Mouse (Mus musculus): ENCODE measurements around the gene Nat9.

GRCm38 (mm10) chr11:115222570-115222969 is 34.9 kb upstream of the Nat9 start:
- no peak for TF ChIP-seq TAL1 (IDR thresholded peaks at IDR 0.05; ENCODE audit: low read length)
- TF ChIP-seq GATA1 (IDR thresholded peaks at IDR 0.05; ENCODE audit: low read length), result no peak
